Mouse (Mus musculus): ENCODE measurements around the gene Slco3a1. TPM values are rescaled to one million over a fixed set of nuclear protein-coding genes. Genes with fewer than 3 reads are reported as not detected.

Gene Slco3a1
- total and polyA plus RNA-seq, 2 experiments from 2014 or later: 23.4 to 39.2 TPM

- DNase-seq (ENCODE audit: low spot score): no peak
- Histone ChIP-seq H3K4me3 (ENCODE audit: low read depth, low read length) (no peak overlapping the region), H3K36me3 (ENCODE audit: insufficient read depth, low read length) (no peaks in the 10 kb centered on the region), H3K27me3 (ENCODE audit: insufficient read depth, low read length) (no peaks in the 10 kb centered on the region), H3K27ac (ENCODE audit: low read depth, low read length) (no peak overlapping the region), H3K4me1 (ENCODE audit: insufficient read depth, low read length) (peaks cover 12% of the 10 kb centered on the region), H3K4me2 (ENCODE audit: low read depth, low read length, poor library complexity, severe bottlenecking) (no peak overlapping the region), H3K9ac (replicated peaks; ENCODE audit: low read length, poor library complexity, severe bottlenecking) (no peak overlapping the region), H3K9me3 (ENCODE audit: low read length) (no peaks in the 10 kb centered on the region)
- WGBS: 93% methylated on average over 2 of the region's 2 CpGs
- ATAC-seq (ENCODE audit: low FRiP score): no peak
- no peak for TF ChIP-seq CTCF (IDR thresholded peaks at IDR 0.05)
These were observed 131.8 kb downstream of the Slco3a1 start for GRCm38 (mm10) chr7:74422731-74423130.

- no peaks in the 10 kb centered on the region for H3K27me3 ChIP-seq (ENCODE audit: insufficient read depth, low read length)
- H3K4me3 ChIP-seq (ENCODE audit: low read depth, low read length): no peak overlapping the region
- no peak for DNase-seq (ENCODE audit: low spot score)
- H3K36me3 ChIP-seq (ENCODE audit: insufficient read depth, low read length): no peaks in the 10 kb centered on the region
- H3K9me3 ChIP-seq (ENCODE audit: low read length): no peaks in the 10 kb centered on the region
- WGBS: 59% methylated on average over 13 of the region's 13 CpGs
- H3K4me2 ChIP-seq (ENCODE audit: low read depth, low read length, poor library complexity, severe bottlenecking): no peak overlapping the region
- ATAC-seq (ENCODE audit: low FRiP score): no peak
- no peak overlapping the region for H3K9ac ChIP-seq (replicated peaks; ENCODE audit: low read length, poor library complexity, severe bottlenecking)
- H3K27ac ChIP-seq (ENCODE audit: low read depth, low read length): no peak overlapping the region
- H3K4me1 ChIP-seq (ENCODE audit: insufficient read depth, low read length): peaks cover 12% of the 10 kb centered on the region
- no peak for TF ChIP-seq CTCF (IDR thresholded peaks at IDR 0.05)
These were observed 132.6 kb downstream of the Slco3a1 start for GRCm38 (mm10) chr7:74422002-74422401.

- Histone ChIP-seq H3K27me3 (ENCODE audit: insufficient read depth, low read length) (no peaks in the 10 kb centered on the region), H3K4me1 (ENCODE audit: insufficient read depth, low read length) (peaks cover 12% of the 10 kb centered on the region), H3K27ac (ENCODE audit: low read depth, low read length) (no peak overlapping the region), H3K9ac (replicated peaks; ENCODE audit: low read length, poor library complexity, severe bottlenecking) (no peak overlapping the region), H3K4me2 (ENCODE audit: low read depth, low read length, poor library complexity, severe bottlenecking) (no peak overlapping the region), H3K9me3 (ENCODE audit: low read length) (no peaks in the 10 kb centered on the region), H3K36me3 (ENCODE audit: insufficient read depth, low read length) (no peaks in the 10 kb centered on the region), H3K4me3 (ENCODE audit: low read depth, low read length) (no peak overlapping the region)
- 61% methylated on average over 2 of the region's 2 CpGs for WGBS
- DNase-seq (ENCODE audit: low spot score) (no peak), ATAC-seq (ENCODE audit: low FRiP score) (no peak)
- no peak for TF ChIP-seq CTCF (IDR thresholded peaks at IDR 0.05)
These were observed 133.0 kb downstream of the Slco3a1 start for GRCm38 (mm10) chr7:74421591-74421990.

GRCm38 (mm10) chr7:74419706-74420105, 134.9 kb downstream of the Slco3a1 start:
- no peak for TF ChIP-seq CTCF (IDR thresholded peaks at IDR 0.05)
- Histone ChIP-seq H3K9ac (replicated peaks; ENCODE audit: low read length, poor library complexity, severe bottlenecking) (no peak overlapping the region), H3K27ac (ENCODE audit: low read depth, low read length) (no peak overlapping the region), H3K4me2 (ENCODE audit: low read depth, low read length, poor library complexity, severe bottlenecking) (no peak overlapping the region), H3K4me3 (ENCODE audit: low read depth, low read length) (no peak overlapping the region), H3K9me3 (ENCODE audit: low read length) (no peaks in the 10 kb centered on the region), H3K36me3 (ENCODE audit: insufficient read depth, low read length) (no peaks in the 10 kb centered on the region), H3K27me3 (ENCODE audit: insufficient read depth, low read length) (no peaks in the 10 kb centered on the region), H3K4me1 (ENCODE audit: insufficient read depth, low read length) (peaks cover 12% of the 10 kb centered on the region)
- ATAC-seq (ENCODE audit: low FRiP score) (no peak), DNase-seq (ENCODE audit: low spot score) (no peak)
- WGBS: 89% methylated on average over 4 of the region's 4 CpGs

GRCm38 (mm10) chr7:74417009-74417408, 137.6 kb downstream of the Slco3a1 start:
- no peaks in the 10 kb centered on the region for H3K27me3 ChIP-seq (ENCODE audit: insufficient read depth, low read length)
- TF ChIP-seq CTCF (IDR thresholded peaks at IDR 0.05): no peak
- WGBS: 85% methylated on average over 6 of the region's 6 CpGs
- no peak overlapping the region for H3K27ac ChIP-seq (ENCODE audit: low read depth, low read length)
- H3K9me3 ChIP-seq (ENCODE audit: low read length): no peaks in the 10 kb centered on the region
- H3K4me2 ChIP-seq (ENCODE audit: low read depth, low read length, poor library complexity, severe bottlenecking): no peak overlapping the region
- H3K4me1 ChIP-seq (ENCODE audit: insufficient read depth, low read length): peaks cover 12% of the 10 kb centered on the region; the same call in 1 of the 2 replicates
- H3K4me3 ChIP-seq (ENCODE audit: low read depth, low read length): no peak overlapping the region
- no peak overlapping the region for H3K9ac ChIP-seq (replicated peaks; ENCODE audit: low read length, poor library complexity, severe bottlenecking)
- DNase-seq (ENCODE audit: low spot score) (no peak), ATAC-seq (ENCODE audit: low FRiP score) (no peak)
- H3K36me3 ChIP-seq (ENCODE audit: insufficient read depth, low read length): no peaks in the 10 kb centered on the region

GRCm38 (mm10) chr7:74415241-74415640, 139.3 kb downstream of the Slco3a1 start:
- TF ChIP-seq CTCF (IDR thresholded peaks at IDR 0.05): no peak
- DNase-seq (ENCODE audit: low spot score): peak; percentile 53

More at GRCm38 (mm10) chr7:74415241-74415640, 139.3 kb downstream of the Slco3a1 start:
- Histone ChIP-seq H3K4me2 (ENCODE audit: low read depth, low read length, poor library complexity, severe bottlenecking) (no peak overlapping the region), H3K27ac (ENCODE audit: low read depth, low read length) (no peak overlapping the region), H3K4me1 (ENCODE audit: insufficient read depth, low read length) (0 out of 2 replicates have a peak, but pooled peaks cover 6% of the 10 kb centered on the region), H3K4me3 (ENCODE audit: low read depth, low read length) (no peak overlapping the region), H3K9ac (replicated peaks; ENCODE audit: low read length, poor library complexity, severe bottlenecking) (no peak overlapping the region), H3K9me3 (ENCODE audit: low read length) (no peaks in the 10 kb centered on the region), H3K27me3 (ENCODE audit: insufficient read depth, low read length) (no peaks in the 10 kb centered on the region), H3K36me3 (ENCODE audit: insufficient read depth, low read length) (no peaks in the 10 kb centered on the region)
- no peak for ATAC-seq (ENCODE audit: low FRiP score)
- WGBS: 95% methylated on average over 6 of the region's 6 CpGs

Data from midbrain, postnatal 0 days (tissue).